Mouse (Mus musculus): Measurements from ENCODE around the gene Def6. TPM values are rescaled to one million over a fixed set of nuclear protein-coding genes. Genes with fewer than 3 reads are reported as not detected.

The Def6 gene
- polyA plus RNA-seq, 1 experiment: 69.7 TPM

DNA sequence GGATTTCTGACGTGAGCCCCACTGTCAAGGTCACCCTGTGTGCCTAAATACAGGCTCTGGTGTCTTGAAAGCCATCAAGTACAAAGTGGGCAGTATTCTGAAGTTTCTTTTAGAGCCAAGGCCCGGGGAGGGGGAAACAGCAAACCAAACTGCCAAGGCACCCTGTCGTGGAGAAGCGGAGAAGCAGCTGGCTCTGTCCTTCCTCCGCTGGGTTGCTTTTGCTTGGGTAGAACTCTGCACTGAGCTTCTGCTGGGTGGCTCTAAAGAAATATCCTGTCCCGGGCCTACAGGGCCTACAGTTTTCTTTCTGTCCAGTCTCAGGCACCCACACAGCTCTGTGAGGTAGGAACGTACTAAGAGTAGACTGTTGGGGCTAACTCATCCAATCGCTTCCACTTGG is 486 bp upstream of the Def6 start:
- no peak for DNase-seq (ENCODE audit: low read depth in 1 of 2, low spot score in 2 of 2)
- TF ChIP-seq POLR2A (IDR thresholded peaks at IDR 0.05; ENCODE audit: low read depth, low read length) (no peak), CTCF (IDR thresholded peaks at IDR 0.05; ENCODE audit: extremely low read depth, insufficient read depth, insufficient read length, insufficient replicate concordance) (no peak)
- Histone ChIP-seq H3K4me3 (ENCODE audit: extremely low read depth, insufficient read depth, insufficient read length) (peak overlapping the region; percentile 14; the same call in 1 of the 2 replicates), H3K27ac (ENCODE audit: insufficient read depth, low read length) (peak overlapping the region; percentile 97), H3K4me1 (ENCODE audit: control insufficient read depth, insufficient read depth, insufficient read length) (peaks cover 24% of the 10 kb centered on the region; the same call in 1 of the 2 replicates), H3K27me3 (ENCODE audit: control insufficient read depth, insufficient read depth, low read length) (no peaks in the 10 kb centered on the region), H3K36me3 (ENCODE audit: control insufficient read depth, insufficient read depth, low read length) (no peaks in the 10 kb centered on the region)
- WGBS: 29% methylated on average over 8 of the region's 8 CpGs

DNA sequence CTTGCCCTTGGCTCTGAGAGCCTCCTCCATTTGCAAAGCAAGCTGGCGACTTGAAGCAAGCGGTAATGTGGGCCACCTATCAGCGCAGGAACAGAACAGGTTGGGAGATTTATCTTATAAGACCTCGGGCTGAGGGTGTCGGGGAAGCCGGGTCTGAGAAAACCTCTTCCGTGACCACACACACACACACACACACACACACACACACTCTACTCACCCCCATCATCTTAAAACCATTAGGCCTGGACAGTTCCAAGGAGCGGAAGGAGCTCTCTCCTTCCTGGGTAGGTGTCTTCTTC is 685 bp downstream of the Def6 start:
- Histone ChIP-seq H3K27ac (ENCODE audit: insufficient read depth, low read length) (peak overlapping the region; percentile 97), H3K36me3 (ENCODE audit: control insufficient read depth, insufficient read depth, low read length) (no peaks in the 10 kb centered on the region), H3K4me3 (ENCODE audit: extremely low read depth, insufficient read depth, insufficient read length) (peak overlapping the region; percentile 96), H3K4me1 (ENCODE audit: control insufficient read depth, insufficient read depth, insufficient read length) (peaks cover 29% of the 10 kb centered on the region; the same call in 1 of the 2 replicates), H3K27me3 (ENCODE audit: control insufficient read depth, insufficient read depth, low read length) (no peaks in the 10 kb centered on the region)
- WGBS: 7% methylated on average over 8 of the region's 8 CpGs
- TF ChIP-seq POLR2A (IDR thresholded peaks at IDR 0.05; ENCODE audit: low read depth, low read length): no peak
- TF ChIP-seq CTCF (IDR thresholded peaks at IDR 0.05; ENCODE audit: extremely low read depth, insufficient read depth, insufficient read length, insufficient replicate concordance): no peak
- DNase-seq (ENCODE audit: low read depth in 1 of 2, low spot score in 2 of 2): no peak

DNA sequence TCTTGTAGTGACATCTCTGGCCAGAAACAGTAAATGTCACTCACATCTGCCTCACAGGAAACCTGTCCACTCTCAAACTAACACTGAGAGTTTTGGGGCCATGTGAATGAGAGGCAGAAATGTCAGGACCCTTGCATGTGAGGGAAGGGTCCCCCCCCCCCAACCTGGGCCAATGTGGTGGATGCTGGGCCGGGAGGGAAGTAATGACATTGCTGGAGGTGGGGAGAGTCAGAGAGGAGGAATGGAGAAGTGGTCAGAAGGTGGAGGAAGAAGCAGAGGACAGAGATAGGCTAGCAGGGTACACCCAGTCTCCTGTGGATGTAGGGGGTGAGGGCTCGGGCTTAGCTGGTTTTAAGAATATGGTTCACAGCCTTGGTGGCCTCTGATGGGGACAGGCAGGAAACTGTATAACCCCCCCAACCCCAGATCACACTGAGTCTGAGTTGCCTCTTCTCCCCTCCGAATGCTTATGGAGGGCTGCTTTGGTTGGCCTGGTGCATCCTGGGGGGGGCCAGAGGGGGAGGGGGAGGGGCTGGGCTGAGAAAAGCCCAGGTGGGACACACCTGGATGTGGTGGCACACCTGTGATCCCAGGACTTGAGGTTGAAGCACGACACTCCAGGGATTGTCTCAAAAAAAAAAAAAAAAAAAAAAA is 2.0 kb downstream of the Def6 start:
- H3K4me3 ChIP-seq (ENCODE audit: extremely low read depth, insufficient read depth, insufficient read length): peak overlapping the region; percentile 96
- 9% methylated on average over 4 of the region's 4 CpGs for WGBS
- peak overlapping the region; percentile 87 for H3K27ac ChIP-seq (ENCODE audit: insufficient read depth, low read length)
- no peaks in the 10 kb centered on the region for H3K27me3 ChIP-seq (ENCODE audit: control insufficient read depth, insufficient read depth, low read length)
- peaks cover 29% of the 10 kb centered on the region; the same call in 1 of the 2 replicates for H3K4me1 ChIP-seq (ENCODE audit: control insufficient read depth, insufficient read depth, insufficient read length)
- no peak for DNase-seq (ENCODE audit: low read depth in 1 of 2, low spot score in 2 of 2)
- H3K36me3 ChIP-seq (ENCODE audit: control insufficient read depth, insufficient read depth, low read length): no peaks in the 10 kb centered on the region
- no peak for TF ChIP-seq CTCF (IDR thresholded peaks at IDR 0.05; ENCODE audit: extremely low read depth, insufficient read depth, insufficient read length, insufficient replicate concordance)
- no peak for TF ChIP-seq POLR2A (IDR thresholded peaks at IDR 0.05; ENCODE audit: low read depth, low read length)

DNA sequence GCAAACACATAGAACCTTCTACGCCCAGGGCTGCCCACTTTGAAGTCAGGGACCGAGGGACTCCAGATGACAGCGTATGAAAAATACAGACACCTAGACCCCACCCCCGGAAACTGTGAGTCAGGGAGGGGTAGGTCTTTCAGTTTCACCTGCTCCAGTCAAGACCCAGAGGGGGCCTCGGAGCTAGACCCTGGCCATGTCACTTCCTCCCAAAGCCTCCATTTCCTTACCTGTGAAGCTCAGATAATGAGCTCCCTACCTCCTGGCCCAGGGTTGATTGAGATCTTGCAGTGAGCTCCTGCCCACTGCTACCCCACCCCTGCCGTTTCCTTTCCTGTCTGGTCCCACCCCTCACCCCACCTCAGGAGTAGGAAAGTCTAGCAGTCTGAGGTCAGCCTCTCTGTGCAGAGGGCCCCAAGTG is 4.4 kb downstream of the Def6 start:
- H3K4me3 ChIP-seq (ENCODE audit: extremely low read depth, insufficient read depth, insufficient read length): no peak overlapping the region
- H3K4me1 ChIP-seq (ENCODE audit: control insufficient read depth, insufficient read depth, insufficient read length): peaks cover 31% of the 10 kb centered on the region; the same call in 1 of the 2 replicates
- peak overlapping the region; percentile 77 for H3K27ac ChIP-seq (ENCODE audit: insufficient read depth, low read length)

DNA sequence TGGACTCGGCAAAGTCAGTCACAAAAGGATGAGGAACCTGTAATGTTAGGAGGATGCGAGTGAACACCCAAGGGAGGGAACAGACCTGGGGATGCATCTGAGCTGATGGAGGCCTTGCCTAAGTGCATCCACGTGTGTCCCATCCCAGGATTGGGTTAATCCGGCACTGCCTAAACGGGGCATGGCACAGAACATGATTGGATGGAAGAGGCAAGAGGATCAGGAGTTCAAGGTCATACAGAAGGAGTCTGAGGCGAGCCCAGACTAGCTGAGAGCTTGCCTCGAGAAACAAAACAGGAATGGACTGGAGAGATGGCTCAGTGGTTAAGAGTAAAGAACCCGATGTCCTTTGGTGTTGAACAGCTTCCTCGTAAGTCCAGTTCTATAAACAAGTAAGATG is 4.8 kb downstream of the Def6 start:
- H3K36me3 ChIP-seq (ENCODE audit: control insufficient read depth, insufficient read depth, low read length): no peaks in the 10 kb centered on the region
- H3K27ac ChIP-seq (ENCODE audit: insufficient read depth, low read length): peak overlapping the region; percentile 77
- 51% methylated on average over 9 of the region's 9 CpGs for WGBS
- TF ChIP-seq CTCF (IDR thresholded peaks at IDR 0.05; ENCODE audit: extremely low read depth, insufficient read depth, insufficient read length, insufficient replicate concordance): no peak
- no peak overlapping the region for H3K4me3 ChIP-seq (ENCODE audit: extremely low read depth, insufficient read depth, insufficient read length)
- no peak for DNase-seq (ENCODE audit: low read depth in 1 of 2, low spot score in 2 of 2)
- H3K27me3 ChIP-seq (ENCODE audit: control insufficient read depth, insufficient read depth, low read length): no peaks in the 10 kb centered on the region
- H3K4me1 ChIP-seq (ENCODE audit: control insufficient read depth, insufficient read depth, insufficient read length): peaks cover 31% of the 10 kb centered on the region; the same call in 1 of the 2 replicates

More for the DNA sequence above, 4.4 kb downstream of the Def6 start:
- H3K36me3 ChIP-seq (ENCODE audit: control insufficient read depth, insufficient read depth, low read length): no peaks in the 10 kb centered on the region
- 13% methylated on average over 6 of the region's 6 CpGs for WGBS
- no peaks in the 10 kb centered on the region for H3K27me3 ChIP-seq (ENCODE audit: control insufficient read depth, insufficient read depth, low read length)
- DNase-seq (ENCODE audit: low read depth in 1 of 2, low spot score in 2 of 2): peak; percentile 73 to 76
- no peak for TF ChIP-seq CTCF (IDR thresholded peaks at IDR 0.05; ENCODE audit: extremely low read depth, insufficient read depth, insufficient read length, insufficient replicate concordance)
- TF ChIP-seq POLR2A (IDR thresholded peaks at IDR 0.05; ENCODE audit: low read depth, low read length): no peak; the same call in 1 of the 2 replicates

DNA sequence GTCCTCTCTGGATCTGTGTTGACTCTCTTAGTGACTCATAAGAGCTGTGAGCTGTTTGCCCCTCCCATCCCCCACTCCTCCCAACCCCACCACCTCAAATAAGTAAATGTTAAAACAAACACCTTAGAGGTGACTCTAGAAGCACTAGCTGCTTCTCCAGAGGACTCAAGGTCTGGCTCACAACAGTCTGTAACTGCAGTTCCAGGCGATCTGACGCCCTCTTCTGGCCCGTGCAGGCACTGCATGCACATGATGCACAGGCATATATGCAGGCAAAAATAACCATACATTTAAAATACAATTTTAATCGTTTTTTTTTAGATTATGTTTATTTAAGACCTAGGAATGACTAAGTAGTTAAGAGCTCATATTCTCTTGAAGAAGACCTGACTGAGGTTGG is 5.7 kb downstream of the Def6 start:
- 47% methylated on average over 4 of the region's 4 CpGs for WGBS
- no peaks in the 10 kb centered on the region for H3K36me3 ChIP-seq (ENCODE audit: control insufficient read depth, insufficient read depth, low read length)
- TF ChIP-seq CTCF (IDR thresholded peaks at IDR 0.05; ENCODE audit: extremely low read depth, insufficient read depth, insufficient read length, insufficient replicate concordance): no peak
- TF ChIP-seq POLR2A (IDR thresholded peaks at IDR 0.05; ENCODE audit: low read depth, low read length): no peak

DNA sequence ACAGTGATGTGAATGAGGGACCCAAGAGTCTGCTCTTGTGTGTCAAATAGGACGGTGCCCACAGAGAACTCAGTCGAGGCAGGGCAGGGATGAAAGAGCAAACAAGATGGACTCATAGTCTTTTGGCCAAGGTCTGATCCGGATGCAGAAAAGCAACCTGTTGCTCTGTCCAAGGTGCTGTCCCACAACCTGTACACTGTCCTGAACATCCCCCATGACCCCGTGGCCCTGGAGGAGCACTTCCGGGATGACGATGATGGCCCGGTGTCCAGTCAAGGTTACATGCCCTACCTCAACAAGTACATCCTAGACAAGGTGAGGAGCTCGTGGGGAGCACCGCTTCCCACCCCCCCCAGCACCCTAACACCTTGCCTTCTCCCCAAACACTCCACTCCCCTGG is 9.2 kb downstream of the Def6 start:
- Histone ChIP-seq H3K4me1 (ENCODE audit: control insufficient read depth, insufficient read depth, insufficient read length) (peaks cover 27% of the 10 kb centered on the region), H3K4me3 (ENCODE audit: extremely low read depth, insufficient read depth, insufficient read length) (no peak overlapping the region), H3K36me3 (ENCODE audit: control insufficient read depth, insufficient read depth, low read length) (peaks cover 6% of the 10 kb centered on the region), H3K27ac (ENCODE audit: insufficient read depth, low read length) (peak overlapping the region; percentile 95), H3K27me3 (ENCODE audit: control insufficient read depth, insufficient read depth, low read length) (no peaks in the 10 kb centered on the region)
- DNase-seq (ENCODE audit: low read depth in 1 of 2, low spot score in 2 of 2): no peak
- TF ChIP-seq POLR2A (IDR thresholded peaks at IDR 0.05; ENCODE audit: low read depth, low read length): no peak
- TF ChIP-seq CTCF (IDR thresholded peaks at IDR 0.05; ENCODE audit: extremely low read depth, insufficient read depth, insufficient read length, insufficient replicate concordance): no peak
- WGBS: 84% methylated on average over 9 of the region's 9 CpGs

More for the DNA sequence above, 5.7 kb downstream of the Def6 start:
- H3K27ac ChIP-seq (ENCODE audit: insufficient read depth, low read length): no peak overlapping the region
- peaks cover 33% of the 10 kb centered on the region; the same call in 1 of the 2 replicates for H3K4me1 ChIP-seq (ENCODE audit: control insufficient read depth, insufficient read depth, insufficient read length)
- H3K4me3 ChIP-seq (ENCODE audit: extremely low read depth, insufficient read depth, insufficient read length): no peak overlapping the region
- no peaks in the 10 kb centered on the region for H3K27me3 ChIP-seq (ENCODE audit: control insufficient read depth, insufficient read depth, low read length)
- no peak for DNase-seq (ENCODE audit: low read depth in 1 of 2, low spot score in 2 of 2)
